In the genomic region with DNA sequence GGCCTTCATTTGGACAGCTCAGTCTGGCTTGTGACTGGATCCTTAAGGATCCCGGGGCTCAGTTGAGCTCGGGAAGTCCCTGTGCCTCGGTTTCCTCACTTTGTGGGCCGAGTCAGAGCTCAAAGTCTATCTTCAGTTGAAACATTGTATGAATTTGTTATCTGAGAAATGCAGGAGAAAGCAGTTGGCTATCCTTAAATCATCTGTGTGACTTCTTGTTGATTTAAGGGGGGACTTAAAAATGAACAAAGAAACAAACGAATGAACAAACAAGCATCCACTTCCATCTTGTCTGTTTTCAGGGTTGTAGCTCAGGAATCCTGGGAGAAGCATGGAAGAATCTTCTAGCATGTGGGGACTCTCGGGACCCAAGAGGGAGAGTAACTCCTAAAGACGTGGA, we compare ENCODE assay signal across 12 mouse cellular contexts. TPM values are rescaled to one million over a fixed set of nuclear protein-coding genes. Genes with fewer than 3 reads are reported as not detected.
DNase-seq lines count a peak whose midpoint lies in the region; ATAC-seq and TF ChIP-seq lines count a peak whose summit lies in the region.
"Had no signal": no experiment of that assay in that cellular context is flagged by ENCODE, and none has a peak within 500 bp of the region (broad histone marks: within the 10 kb centered on the region; RNA-seq: fewer than 3 reads in every experiment).

No protein-coding gene starts in this region.

- TF ChIP-seq CTCF in midbrain, postnatal 0 days (IDR thresholded peaks at IDR 0.05), result no peak

- no peak for ATAC-seq in heart, embryonic 12.5 days (ENCODE audit: insufficient number of reproducible peaks, low FRiP score)
- no peak for ATAC-seq in neural tube, embryonic 12.5 days (ENCODE audit: low FRiP score, low read depth)
- ATAC-seq in intestine, embryonic 16.5 days, result peak; percentile 4; the same call in 1 of the 2 replicates
- no peak for ATAC-seq in midbrain, postnatal 0 days (ENCODE audit: low FRiP score)
- ATAC-seq in erythroid progenitor cell, adult 5-6 weeks (replicated peaks; ENCODE audit: low FRiP score, poor library complexity, severe bottlenecking), result no peak

- no peaks in the 10 kb centered on the region for H3K27me3 ChIP-seq in heart, embryonic 12.5 days (replicated peaks)
- no peaks in the 10 kb centered on the region for H3K27me3 ChIP-seq in neural tube, embryonic 12.5 days (replicated peaks)
- H3K27me3 ChIP-seq in intestine, embryonic 16.5 days (replicated peaks; ENCODE audit: control insufficient read depth, insufficient read depth, low read length), result no peaks in the 10 kb centered on the region
- no peaks in the 10 kb centered on the region for H3K27me3 ChIP-seq in midbrain, postnatal 0 days (ENCODE audit: insufficient read depth, low read length)
- H3K27me3 ChIP-seq: embryonic facial prominence, embryonic 15.5 days had no signal

- H3K4me2 ChIP-seq in heart, embryonic 12.5 days, result peak overlapping the region; percentile 52
- H3K4me2 ChIP-seq in neural tube, embryonic 12.5 days (replicated peaks), result peak overlapping the region; percentile 37
- no peak overlapping the region for H3K4me2 ChIP-seq in intestine, embryonic 16.5 days (ENCODE audit: low read depth, low read length)
- H3K4me2 ChIP-seq in midbrain, postnatal 0 days (ENCODE audit: low read depth, low read length, poor library complexity, severe bottlenecking), result 0 out of 2 replicates have a peak overlapping the region, but pooled peaks have one; percentile 6

- H3K27ac ChIP-seq in heart, embryonic 12.5 days (ENCODE audit: poor library complexity, severe bottlenecking), result peak overlapping the region; percentile 52; the same call in 1 of the 2 replicates
- H3K27ac ChIP-seq in neural tube, embryonic 12.5 days, result no peak overlapping the region
- H3K27ac ChIP-seq in intestine, embryonic 16.5 days (ENCODE audit: low read length), result peak overlapping the region; percentile 34; the same call in 1 of the 2 replicates
- H3K27ac ChIP-seq in midbrain, postnatal 0 days (ENCODE audit: low read depth, low read length), result no peak overlapping the region
- H3K27ac ChIP-seq: embryonic facial prominence, embryonic 15.5 days; macrophage had no signal

- H3K9ac ChIP-seq in heart, embryonic 12.5 days, result 0 out of 2 replicates have a peak overlapping the region, but pooled peaks have one; percentile 26
- H3K9ac ChIP-seq in neural tube, embryonic 12.5 days, result no peak overlapping the region
- no peak overlapping the region for H3K9ac ChIP-seq in intestine, embryonic 16.5 days (ENCODE audit: low read depth, low read length)
- H3K9ac ChIP-seq in midbrain, postnatal 0 days (replicated peaks; ENCODE audit: low read length, poor library complexity, severe bottlenecking), result no peak overlapping the region
- H3K9ac ChIP-seq: embryonic facial prominence, embryonic 15.5 days; lung, embryonic 14.5 days had no signal

- no peaks in the 10 kb centered on the region for H3K36me3 ChIP-seq in heart, embryonic 12.5 days
- no peaks in the 10 kb centered on the region for H3K36me3 ChIP-seq in neural tube, embryonic 12.5 days
- no peaks in the 10 kb centered on the region for H3K36me3 ChIP-seq in intestine, embryonic 16.5 days (ENCODE audit: control insufficient read depth, insufficient read depth, low read length)
- H3K36me3 ChIP-seq in midbrain, postnatal 0 days (ENCODE audit: insufficient read depth, low read length), result no peaks in the 10 kb centered on the region
- H3K36me3 ChIP-seq: embryonic facial prominence, embryonic 15.5 days; G1E had no signal

- DNase-seq in heart, postnatal 25 days (ENCODE audit: low spot score), result no peak
- DNase-seq in neural tube, embryonic 10.5 days (ENCODE audit: extremely low spot score, low spot score), result no peak
- DNase-seq in midbrain, postnatal 0 days (ENCODE audit: low spot score), result no peak
- DNase-seq in layer of hippocampus, adult 8-10 months (ENCODE audit: low spot score in 2 of 2), result no peak

- WGBS in heart, embryonic 12.5 days, result 68% methylated on average over 7 of the region's 7 CpGs
- 82% methylated on average over 7 of the region's 7 CpGs for WGBS in neural tube, embryonic 12.5 days
- 74% methylated on average over 7 of the region's 7 CpGs for WGBS in intestine, embryonic 16.5 days
- 84% methylated on average over 7 of the region's 7 CpGs for WGBS in midbrain, postnatal 0 days

- intact Hi-C loops in heart, postnatal 25 days (cut with DNase I), result no loop called here

- no peak overlapping the region for H3K4me3 ChIP-seq in heart, embryonic 12.5 days
- no peak overlapping the region for H3K4me3 ChIP-seq in neural tube, embryonic 12.5 days
- no peak overlapping the region for H3K4me3 ChIP-seq in intestine, embryonic 16.5 days (ENCODE audit: low read length)
- H3K4me3 ChIP-seq in midbrain, postnatal 0 days (ENCODE audit: low read depth, low read length), result no peak overlapping the region
- H3K4me3 ChIP-seq: embryonic facial prominence, embryonic 15.5 days had no signal

- no peaks in the 10 kb centered on the region for H3K9me3 ChIP-seq in heart, embryonic 12.5 days (replicated peaks)
- H3K9me3 ChIP-seq in neural tube, embryonic 12.5 days, result no peaks in the 10 kb centered on the region
- H3K9me3 ChIP-seq in intestine, embryonic 16.5 days (ENCODE audit: control insufficient read depth, low read length), result no peaks in the 10 kb centered on the region
- no peaks in the 10 kb centered on the region for H3K9me3 ChIP-seq in midbrain, postnatal 0 days (ENCODE audit: low read length)
- H3K9me3 ChIP-seq: embryonic facial prominence, embryonic 15.5 days had no signal

- peaks cover 77% of the 10 kb centered on the region for H3K4me1 ChIP-seq in heart, embryonic 12.5 days (replicated peaks)
- peaks cover 44% of the 10 kb centered on the region for H3K4me1 ChIP-seq in neural tube, embryonic 12.5 days
- H3K4me1 ChIP-seq in intestine, embryonic 16.5 days (ENCODE audit: control insufficient read depth, insufficient read depth, low read length), result peaks cover 30% of the 10 kb centered on the region
- H3K4me1 ChIP-seq in midbrain, postnatal 0 days (ENCODE audit: insufficient read depth, low read length), result peaks cover 21% of the 10 kb centered on the region

RNA-seq across cellular contexts. Expression of a gene that starts 35.2 kb away (rescaled TPM):
- 1.2 and 1.4 TPM in 2 replicates for polyA plus RNA-seq in heart, embryonic 12.5 days (2016; fragmentation: Nextera tagmentation; extraction: Ambion mirVana)
- 10 to 100 TPM; 16.2 to 16.7 TPM for total RNA-seq in heart, postnatal 25 days (2021)
- polyA plus RNA-seq in neural tube, embryonic 12.5 days (2016; fragmentation: Nextera tagmentation; extraction: Ambion mirVana), result 0.51 and 0.74 TPM in 2 replicates
- 1.8 and 2.0 TPM in 2 replicates for polyA plus RNA-seq in intestine, embryonic 16.5 days (2015; fragmentation: Nextera tagmentation; extraction: Ambion mirVana)
- 2.6 and 3.4 TPM in 2 replicates for total RNA-seq in midbrain, postnatal 0 days (2014; rRNA removed)
- polyA plus RNA-seq in midbrain, postnatal 0 days (2015; fragmentation: Nextera tagmentation; extraction: Ambion mirVana), result 1.3 and 2.1 TPM in 2 replicates
- 1 to 10 TPM; 3.5 to 4.1 (median 3.7) TPM for total RNA-seq in layer of hippocampus, adult 8-10 months (2022)
- total RNA-seq in erythroid progenitor cell, adult 5-6 weeks (2015; ENCODE audit: low replicate concordance), result not detected in 2 replicates
- total RNA-seq in erythroid progenitor cell, adult 5-6 weeks (2017; ENCODE audit: low replicate concordance), result not detected in 2 replicates
- polyA plus RNA-seq: G1E, macrophage had no signal

Comparison
In these comparisons a context has a peak if more than half of its experiments do, and no peak if none do; other contexts are left out.
1. H3K27ac ChIP-seq: peak in heart, embryonic 12.5 days (single experiment) and intestine, embryonic 16.5 days (single experiment); none in neural tube, embryonic 12.5 days (single experiment) and midbrain, postnatal 0 days (single experiment).